Mouse (Mus musculus): ENCODE data around the gene Spin2-ps6. TPM values are rescaled to one million over a fixed set of nuclear protein-coding genes. Genes with fewer than 3 reads are reported as not detected.
"Not testable (repeated sequence)": the region's sequence is repeated elsewhere in the genome, so short reads cannot be mapped to it uniquely, and the experiment has no call there.

Gene Spin2-ps6
- not detected in 2 replicates for polyA plus RNA-seq (2012; rRNA removed)

DNA sequence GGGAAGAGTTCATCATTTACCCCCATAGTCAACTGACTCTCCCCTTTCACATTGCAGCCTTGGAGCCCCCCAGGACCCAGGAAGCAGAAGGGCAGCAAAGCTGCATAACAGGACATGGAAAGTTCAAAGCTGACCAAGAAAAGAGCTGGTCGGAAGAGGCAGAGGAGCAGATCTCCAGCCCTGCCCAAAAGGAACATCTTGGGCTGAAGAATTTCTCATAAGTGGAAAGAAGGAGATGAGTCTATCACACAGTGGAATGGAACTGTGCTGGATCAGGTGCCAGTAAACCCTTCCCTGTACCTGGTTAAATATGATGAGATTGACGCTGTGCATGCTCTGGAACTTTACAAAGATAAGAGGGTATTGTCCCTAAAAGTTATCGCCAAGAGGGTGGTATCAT lies at the start of gene Spin2-ps6:
Spin2-ps6 (plus strand) TSS at position 301 of the 400 bp plus-strand sequence.
- not testable (repeated sequence) for DNase-seq (ENCODE audit: low read depth)

Other genes starting within 250 kb of the Spin2-ps6 start
- not detected in 2 replicates for gene Btbd35f12, start 78.5 kb downstream of the Spin2-ps6 start, polyA plus RNA-seq (2012; rRNA removed)